Mouse (Mus musculus): ENCODE results near the gene Parp14.

The Parp14 gene

DNA sequence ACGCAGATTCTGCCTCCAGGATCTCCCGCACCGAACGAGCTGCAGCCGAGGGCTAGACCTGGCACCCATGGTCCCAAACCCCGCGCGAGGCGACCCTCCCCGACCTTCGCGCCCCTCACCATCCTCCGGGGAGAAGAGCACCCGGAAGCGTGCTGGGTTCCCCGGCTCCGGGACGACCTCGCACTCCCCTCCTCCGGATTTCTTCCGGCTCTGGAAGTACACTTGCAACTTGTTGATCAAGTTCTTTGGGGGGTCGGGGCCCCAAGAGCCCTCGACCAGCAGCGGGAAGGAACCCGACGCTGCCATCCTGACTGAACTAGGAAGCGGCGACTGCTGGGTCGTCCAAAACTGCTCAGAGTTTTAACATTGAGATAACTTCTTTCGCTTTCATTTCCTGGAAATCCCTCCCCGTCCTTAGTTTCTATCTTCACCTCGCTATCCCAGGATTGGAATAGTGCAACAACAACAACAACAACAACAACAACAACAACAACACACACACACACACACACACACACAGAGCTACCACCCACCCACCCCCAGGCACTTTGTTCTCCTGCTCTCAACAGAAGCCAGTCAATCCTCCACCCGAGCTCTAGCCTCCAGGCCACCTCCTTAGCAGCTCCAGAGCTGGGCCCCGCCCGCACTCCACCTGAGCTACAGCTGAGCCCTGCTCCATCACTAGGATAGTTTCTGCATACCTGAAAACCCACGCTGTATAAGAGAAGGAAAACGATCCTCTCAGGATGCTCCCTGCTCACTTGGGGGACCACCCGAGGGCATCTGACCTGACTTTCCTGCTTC, at the start of gene Parp14:
Gene Parp14 (minus strand): TSS at position 497 of the 804 bp plus-strand sequence.
- peak; percentile 52 for DNase-seq (ENCODE audit: low read depth, low spot score)
- Histone ChIP-seq H3K36me3 (ENCODE audit: control insufficient read depth, insufficient read depth, low read length, poor library complexity, severe bottlenecking) (no peaks in the 10 kb centered on the region), H3K27me3 (ENCODE audit: control insufficient read depth, insufficient read depth, low read length, poor library complexity, severe bottlenecking) (no peaks in the 10 kb centered on the region)

DNA sequence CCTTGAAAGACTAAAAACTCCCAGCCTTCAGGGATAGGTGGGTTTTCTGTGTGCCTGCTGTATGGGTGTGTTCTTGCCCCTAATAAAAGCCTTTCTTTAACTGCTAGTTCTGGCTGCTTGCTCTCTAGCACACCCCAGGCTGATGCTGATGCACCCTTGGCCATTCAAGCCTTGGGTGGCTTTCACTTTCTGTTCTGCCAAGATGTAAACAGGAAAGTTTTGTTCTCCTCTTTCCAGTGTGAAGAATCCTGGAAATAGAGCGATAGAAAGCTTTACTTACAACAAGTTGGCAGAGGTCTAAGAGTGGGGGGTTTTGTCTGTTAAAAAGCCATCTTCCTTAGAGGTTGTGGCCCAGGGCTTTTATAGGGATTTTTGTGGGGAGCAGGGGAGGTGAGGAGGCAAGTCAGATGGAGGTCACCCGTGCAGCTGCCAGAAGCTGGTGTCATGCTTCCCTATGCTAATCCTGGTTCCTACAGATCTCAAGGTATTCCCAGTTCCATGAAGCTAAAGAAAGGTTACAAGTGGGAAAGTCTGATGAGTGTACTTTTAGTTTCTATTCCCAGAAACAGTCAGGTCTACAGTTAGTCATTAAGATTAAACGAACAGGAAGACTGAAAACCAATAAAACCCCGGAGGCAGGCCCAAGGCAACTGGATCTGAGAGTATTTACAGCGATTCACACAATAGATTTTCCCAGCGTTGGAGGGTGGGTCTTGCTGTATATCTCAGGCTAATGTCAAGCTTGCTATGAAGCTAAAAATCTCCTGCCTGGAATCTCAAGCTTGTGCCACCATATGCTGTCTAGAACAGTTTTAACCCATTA, 47.6 kb upstream of the Parp14 start:
- DNase-seq (ENCODE audit: low read depth, low spot score) = peak; percentile 49
- no peaks in the 10 kb centered on the region for H3K27me3 ChIP-seq (ENCODE audit: control insufficient read depth, insufficient read depth, low read length, poor library complexity, severe bottlenecking)
- no peaks in the 10 kb centered on the region for H3K36me3 ChIP-seq (ENCODE audit: control insufficient read depth, insufficient read depth, low read length, poor library complexity, severe bottlenecking)

DNA sequence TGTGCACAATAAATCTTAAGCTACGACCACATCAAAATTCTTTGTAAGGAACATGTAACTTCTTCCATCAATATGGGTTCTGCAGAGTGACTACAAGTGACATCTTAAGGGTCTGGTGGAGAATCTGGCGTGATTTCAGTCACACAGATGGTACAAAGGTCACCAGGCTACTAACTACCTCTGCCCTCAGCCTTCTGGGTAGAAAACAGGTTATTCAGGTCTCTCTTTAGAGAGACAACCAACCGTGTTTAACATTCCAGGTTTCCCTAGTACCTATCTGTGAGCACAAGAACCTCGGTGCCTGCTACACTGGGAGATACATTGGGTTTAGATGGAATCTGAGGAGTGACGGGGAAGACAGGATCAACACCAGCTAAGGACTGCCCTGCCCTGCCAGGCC, 43.0 kb upstream of the Parp14 start:
- no peak for DNase-seq (ENCODE audit: low read depth, low spot score)
- Histone ChIP-seq H3K27me3 (ENCODE audit: control insufficient read depth, insufficient read depth, low read length, poor library complexity, severe bottlenecking) (peaks cover 2% of the 10 kb centered on the region; the same call in 1 of the 2 replicates), H3K36me3 (ENCODE audit: control insufficient read depth, insufficient read depth, low read length, poor library complexity, severe bottlenecking) (no peaks in the 10 kb centered on the region)

- Histone ChIP-seq H3K27me3 (ENCODE audit: control insufficient read depth, insufficient read depth, low read length, poor library complexity, severe bottlenecking) (peaks cover 2% of the 10 kb centered on the region; the same call in 1 of the 2 replicates), H3K36me3 (ENCODE audit: control insufficient read depth, insufficient read depth, low read length, poor library complexity, severe bottlenecking) (no peaks in the 10 kb centered on the region)
- peak; percentile 67 for DNase-seq (ENCODE audit: low read depth, low spot score)
Observed at GRCm38 (mm10) chr16:35913526-35913925, 42.2 kb upstream of the Parp14 start.

GRCm38 (mm10) chr16:35911449-35911848, 40.1 kb upstream of the Parp14 start:
- no peak for DNase-seq (ENCODE audit: low read depth, low spot score)
- H3K27me3 ChIP-seq (ENCODE audit: control insufficient read depth, insufficient read depth, low read length, poor library complexity, severe bottlenecking) = peaks cover 2% of the 10 kb centered on the region; the same call in 1 of the 2 replicates
- no peaks in the 10 kb centered on the region for H3K36me3 ChIP-seq (ENCODE audit: control insufficient read depth, insufficient read depth, low read length, poor library complexity, severe bottlenecking)

GRCm38 (mm10) chr16:35907432-35908201, 36.3 kb upstream of the Parp14 start:
- Histone ChIP-seq H3K36me3 (ENCODE audit: control insufficient read depth, insufficient read depth, low read length, poor library complexity, severe bottlenecking) (no peaks in the 10 kb centered on the region), H3K27me3 (ENCODE audit: control insufficient read depth, insufficient read depth, low read length, poor library complexity, severe bottlenecking) (peaks cover 2% of the 10 kb centered on the region; the same call in 1 of the 2 replicates)
- DNase-seq (ENCODE audit: low read depth, low spot score) = no peak

GRCm38 (mm10) chr16:35906887-35907286, 35.5 kb upstream of the Parp14 start:
- Histone ChIP-seq H3K27me3 (ENCODE audit: control insufficient read depth, insufficient read depth, low read length, poor library complexity, severe bottlenecking) (peaks cover 2% of the 10 kb centered on the region; the same call in 1 of the 2 replicates), H3K36me3 (ENCODE audit: control insufficient read depth, insufficient read depth, low read length, poor library complexity, severe bottlenecking) (no peaks in the 10 kb centered on the region)
- DNase-seq (ENCODE audit: low read depth, low spot score) = no peak

DNA sequence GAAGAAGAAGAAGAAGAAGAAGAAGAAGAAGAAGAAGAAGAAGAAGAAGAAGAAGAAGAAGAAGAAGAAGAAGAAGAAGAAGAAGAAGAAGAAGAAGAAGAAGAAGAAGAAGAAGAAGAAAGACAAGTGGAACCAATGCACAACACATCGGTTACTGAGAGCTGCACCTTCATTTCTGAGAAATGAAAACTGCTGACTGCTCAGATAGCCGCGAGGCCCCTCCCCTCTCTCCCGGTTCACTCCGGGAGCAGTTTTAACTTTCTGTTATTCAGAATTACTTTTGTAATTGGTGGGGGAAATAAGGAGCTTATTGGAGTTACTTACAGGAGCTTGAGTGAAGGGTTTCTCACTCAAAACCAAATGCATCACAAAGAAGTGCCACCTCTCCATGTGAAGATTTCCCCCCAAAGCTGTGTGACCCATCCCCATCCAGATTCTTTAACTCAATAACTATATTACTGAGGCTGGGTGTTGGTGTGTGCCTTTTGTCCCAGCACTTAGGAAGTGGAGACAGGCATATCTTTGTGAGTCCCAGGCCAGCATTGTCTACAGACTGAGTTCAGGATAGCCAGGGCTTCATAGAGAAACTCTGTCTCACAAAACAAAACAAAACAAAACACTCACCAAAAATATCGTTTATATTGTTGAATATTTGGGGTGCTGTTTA, 34.6 kb upstream of the Parp14 start:
- DNase-seq (ENCODE audit: low read depth, low spot score) = no peak
- Histone ChIP-seq H3K27me3 (ENCODE audit: control insufficient read depth, insufficient read depth, low read length, poor library complexity, severe bottlenecking) (peaks cover 2% of the 10 kb centered on the region; the same call in 1 of the 2 replicates), H3K36me3 (ENCODE audit: control insufficient read depth, insufficient read depth, low read length, poor library complexity, severe bottlenecking) (no peaks in the 10 kb centered on the region)

DNA sequence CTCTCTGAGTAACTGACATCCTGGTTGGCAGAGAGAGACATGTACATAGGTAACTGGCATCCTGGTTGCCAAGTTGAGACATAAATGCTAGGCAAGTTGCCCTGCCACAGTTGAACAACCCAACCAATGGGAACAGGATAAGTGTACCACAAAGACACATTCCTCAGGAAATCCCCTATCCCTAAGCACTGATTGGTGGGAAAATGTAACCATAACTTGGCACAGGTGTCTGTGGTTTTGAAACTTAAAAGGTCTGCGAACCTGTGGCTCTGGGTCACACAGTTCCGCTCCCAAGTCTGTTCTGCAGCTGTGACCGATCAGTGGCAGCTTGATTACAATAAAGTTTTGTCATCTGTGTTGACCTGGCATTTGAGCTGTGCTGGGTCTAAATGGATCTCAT, 34.0 kb upstream of the Parp14 start:
- Histone ChIP-seq H3K27me3 (ENCODE audit: control insufficient read depth, insufficient read depth, low read length, poor library complexity, severe bottlenecking) (peaks cover 2% of the 10 kb centered on the region; the same call in 1 of the 2 replicates), H3K36me3 (ENCODE audit: control insufficient read depth, insufficient read depth, low read length, poor library complexity, severe bottlenecking) (no peaks in the 10 kb centered on the region)
- DNase-seq (ENCODE audit: low read depth, low spot score) = no peak

DNA sequence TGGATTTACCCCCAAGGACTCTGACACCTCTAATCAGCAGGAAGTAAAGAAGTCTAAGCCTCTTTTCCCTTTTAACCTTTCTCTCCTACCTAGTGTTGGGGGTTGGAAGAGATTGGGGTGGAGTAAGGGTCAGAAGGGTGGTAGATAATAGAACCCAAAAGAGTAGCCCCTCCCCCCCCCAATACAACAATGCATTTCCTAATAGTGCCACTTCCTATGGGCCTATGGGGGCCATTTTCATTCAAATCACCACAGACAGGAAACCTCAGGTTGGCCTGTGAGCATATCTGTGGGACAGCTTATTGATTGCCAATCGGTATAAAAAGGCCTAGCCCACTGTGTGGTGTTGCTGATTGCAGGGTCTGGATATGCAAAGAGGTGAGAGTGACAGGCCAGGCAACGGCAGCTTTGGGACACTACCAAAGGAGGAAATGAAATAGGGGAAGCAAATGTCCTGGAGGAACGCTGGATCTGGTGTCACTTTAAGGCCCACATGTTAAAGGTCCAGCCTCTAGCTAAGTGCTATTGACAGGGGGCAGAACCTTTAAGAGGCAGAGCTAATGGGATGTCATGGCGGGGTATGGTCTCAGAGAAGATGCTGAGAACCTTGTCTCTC, 32.9 kb upstream of the Parp14 start:
- Histone ChIP-seq H3K36me3 (ENCODE audit: control insufficient read depth, insufficient read depth, low read length, poor library complexity, severe bottlenecking) (no peaks in the 10 kb centered on the region), H3K27me3 (ENCODE audit: control insufficient read depth, insufficient read depth, low read length, poor library complexity, severe bottlenecking) (no peaks in the 10 kb centered on the region)
- DNase-seq (ENCODE audit: low read depth, low spot score) = no peak

DNA sequence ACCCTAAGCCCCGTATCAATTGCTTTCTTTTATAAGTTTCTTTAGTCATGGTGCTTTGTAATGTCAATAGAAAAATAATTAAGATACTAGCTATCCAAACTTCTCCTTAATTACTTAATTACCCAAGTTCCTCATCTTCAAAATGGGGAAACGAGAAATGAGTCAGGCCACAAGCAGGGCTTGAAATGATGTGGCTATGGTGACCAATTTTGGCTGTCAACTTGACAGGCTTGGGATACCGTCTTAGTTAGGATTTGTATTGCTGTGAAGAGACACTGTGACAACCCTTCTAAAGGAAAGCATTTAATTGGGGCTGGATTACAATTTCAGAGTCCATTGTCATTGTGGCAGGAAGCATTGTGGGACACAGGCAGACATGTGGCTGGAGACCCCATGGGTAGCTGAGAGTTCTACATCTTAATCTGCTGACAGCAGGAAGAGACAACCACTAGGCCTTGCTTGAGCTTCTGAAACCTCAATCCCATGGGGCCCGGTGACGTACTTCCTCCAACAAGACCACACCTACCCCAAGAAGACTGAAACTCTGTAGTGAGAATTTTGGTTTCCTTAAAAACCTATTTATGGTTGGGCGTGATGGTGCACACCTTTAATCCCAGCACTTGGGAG, 31.8 kb upstream of the Parp14 start:
- Histone ChIP-seq H3K36me3 (ENCODE audit: control insufficient read depth, insufficient read depth, low read length, poor library complexity, severe bottlenecking) (no peaks in the 10 kb centered on the region), H3K27me3 (ENCODE audit: control insufficient read depth, insufficient read depth, low read length, poor library complexity, severe bottlenecking) (no peaks in the 10 kb centered on the region)
- peak; percentile 38 for DNase-seq (ENCODE audit: low read depth, low spot score)

DNA sequence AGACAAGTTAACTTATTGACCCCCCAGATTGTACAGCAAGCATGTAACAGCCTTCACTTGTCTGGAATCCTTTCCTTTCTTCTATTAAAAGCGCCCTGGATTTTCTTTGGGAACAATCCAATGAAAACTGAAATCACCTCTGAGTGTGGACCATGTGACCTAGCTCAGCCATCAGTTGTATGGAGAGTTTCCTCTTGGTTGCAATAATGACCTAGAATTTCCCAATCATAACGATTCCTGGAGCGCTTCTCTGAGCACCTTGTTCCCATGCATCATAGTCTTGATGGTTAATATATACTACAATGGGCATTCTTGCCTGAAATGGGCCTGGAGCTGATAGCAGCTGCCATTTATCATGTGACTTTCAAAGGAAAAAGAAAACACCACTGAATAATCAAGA, 29.2 kb upstream of the Parp14 start:
- Histone ChIP-seq H3K36me3 (ENCODE audit: control insufficient read depth, insufficient read depth, low read length, poor library complexity, severe bottlenecking) (no peaks in the 10 kb centered on the region), H3K27me3 (ENCODE audit: control insufficient read depth, insufficient read depth, low read length, poor library complexity, severe bottlenecking) (no peaks in the 10 kb centered on the region)
- no peak for DNase-seq (ENCODE audit: low read depth, low spot score)

DNA sequence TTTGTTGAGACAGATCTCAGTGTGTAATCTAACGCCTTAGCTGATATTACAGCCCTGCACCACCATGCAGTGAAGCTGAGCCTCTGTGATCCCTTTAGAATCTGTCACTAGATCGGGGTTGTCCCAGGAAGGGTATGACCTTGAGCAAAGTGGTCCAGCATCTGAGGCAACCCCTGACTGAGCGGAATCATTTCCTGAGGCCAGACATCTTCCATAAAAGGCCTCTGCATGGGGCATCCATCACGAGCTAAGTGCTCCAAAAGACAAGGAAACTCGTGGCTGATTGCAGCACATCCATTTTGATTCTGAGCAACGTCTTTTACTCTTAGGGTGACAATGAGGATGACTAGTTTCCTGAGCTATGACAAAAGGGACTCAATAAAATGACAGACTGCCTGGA, 23.7 kb upstream of the Parp14 start:
- Histone ChIP-seq H3K27me3 (ENCODE audit: control insufficient read depth, insufficient read depth, low read length, poor library complexity, severe bottlenecking) (no peaks in the 10 kb centered on the region), H3K36me3 (ENCODE audit: control insufficient read depth, insufficient read depth, low read length, poor library complexity, severe bottlenecking) (no peaks in the 10 kb centered on the region)
- no peak for DNase-seq (ENCODE audit: low read depth, low spot score)

Measured in splenic B cell, adult 2 months (primary cell).